In the genomic region with DNA sequence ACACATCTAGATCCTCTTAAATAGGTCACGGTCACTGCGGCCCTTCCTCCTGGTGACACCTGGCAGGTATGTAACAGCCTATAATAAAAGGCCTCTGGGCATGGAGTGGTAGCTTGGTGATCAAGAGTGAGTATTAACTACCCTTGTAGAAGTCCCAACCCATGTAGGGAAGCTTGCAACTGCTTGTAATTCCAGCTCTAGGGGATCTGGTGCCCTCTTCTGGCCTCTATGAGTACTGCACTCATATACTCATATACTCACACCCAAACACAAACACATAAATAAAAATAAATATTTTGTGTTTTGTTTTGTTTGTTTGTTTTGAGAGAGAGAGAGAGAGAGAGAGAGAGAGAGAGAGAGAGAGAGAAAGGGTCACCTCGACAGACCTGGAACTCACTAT, we compare ENCODE assay signal across 24 mouse cellular contexts.
DNase-seq lines count a peak whose midpoint lies in the region; ATAC-seq and TF ChIP-seq lines count a peak whose summit lies in the region.
"Had no signal": no experiment of that assay in that cellular context is flagged by ENCODE, and none has a peak within 500 bp of the region (broad histone marks: within the 10 kb centered on the region; RNA-seq: fewer than 3 reads in every experiment).

No protein-coding gene starts in this region.

- no peak for ATAC-seq in CD4-positive, CD25-positive, alpha-beta regulatory T cell, adult 4 months
- ATAC-seq: forebrain, embryonic 14.5 days; inflammation-experienced regulatory T-cells, adult 6 months; midbrain, embryonic 15.5 days had no signal

- TF ChIP-seq CTCF in layer of hippocampus, adult 2 months (conservative IDR thresholded peaks at IDR 0.05): peak; percentile 37

- H3K27ac ChIP-seq in layer of hippocampus, adult 2 months: no peak overlapping the region
- H3K27ac ChIP-seq: hindbrain, embryonic 12.5 days; limb, embryonic 15.5 days; midbrain, embryonic 15.5 days had no signal

- DNase-seq in CD4-positive, CD25-positive, alpha-beta regulatory T cell, adult 2 months (ENCODE audit: low read depth, low spot score): peak; percentile 6
- DNase-seq in layer of hippocampus, adult 2 months (ENCODE audit: low spot score in 2 of 2): no peak
- no peak for DNase-seq in layer of hippocampus, adult 8-10 months (ENCODE audit: low spot score in 2 of 2)
- DNase-seq in 416B (ENCODE audit: low read depth) (peak; percentile 12), MEL-GATA-1-ER (ENCODE audit: extremely low read depth, low read depth) (peak; percentile 2)
- no peak for DNase-seq in cerebellum, postnatal 4 days (ENCODE audit: low spot score in 2 of 2)
- no peak for DNase-seq in embryo, embryonic 11 days
- DNase-seq: adrenal gland, postnatal 10 days; cerebellum, adult 2 months; cerebellum, postnatal 25 days; heart, postnatal 14 days; kidney, adult 9 months; kidney, postnatal 25 days; left cerebral cortex, postnatal 4 days; lung, adult 2 months; lung, postnatal 4 days; thymus, postnatal 14 days had no signal

- no peak overlapping the region for H3K4me3 ChIP-seq in layer of hippocampus, adult 2 months
- H3K4me3 ChIP-seq: heart, embryonic 12.5 days; hindbrain, embryonic 12.5 days; limb, embryonic 15.5 days; midbrain, embryonic 15.5 days had no signal

Comparison
In these comparisons a context has a peak if more than half of its experiments do, and no peak if none do; other contexts are left out.
1. DNase-seq: peak in CD4-positive, CD25-positive, alpha-beta regulatory T cell, adult 2 months (single experiment), 416B (single experiment) and MEL-GATA-1-ER (single experiment); none in layer of hippocampus, adult 2 months (0 of 2), layer of hippocampus, adult 8-10 months (0 of 2), cerebellum, postnatal 4 days (0 of 2) and embryo, embryonic 11 days (single experiment).